Mouse (Mus musculus) embryonic facial prominence, embryonic 12.5 days (tissue): Measurements from ENCODE around the gene Unc13c. TPM values are rescaled to one million over a fixed set of nuclear protein-coding genes. Genes with fewer than 3 reads are reported as not detected.

Experiments
- ATAC-seq: fragments of 200-750 bp; cut with Nextera tagmentation; 2 replicates; pipeline ENCODE4 v1.8.0; 2017; ENCODE audit not compliant: insufficient number of reproducible peaks, insufficient read depth, low FRiP score, low TSS enrichment
- H3K27ac ChIP-seq: fragments of 300-500 bp; sonication (generic); 2 replicates; pipeline ENCODE4 v1.5.1; 2016; ENCODE audit warnings: mild to moderate bottlenecking
- H3K27me3 ChIP-seq: fragments of 300-500 bp; sonication (generic); 2 replicates; pipeline ENCODE4 v1.6.1; 2016; ENCODE audit warnings: mild to moderate bottlenecking, moderate library complexity
- H3K36me3 ChIP-seq: fragments of 300-500 bp; sonication (generic); 2 replicates; pipeline ENCODE4 v1.6.1; 2016; ENCODE audit warnings: mild to moderate bottlenecking
- H3K4me1 ChIP-seq: fragments of 300-500 bp; sonication (generic); 2 replicates; pipeline ENCODE4 v1.6.1; 2016
- H3K4me2 ChIP-seq: fragments of 300-500 bp; sonication (generic); replicated peaks from 2 replicates; pipeline ENCODE4 v1.6.1; 2016; ENCODE audit warnings: mild to moderate bottlenecking, moderate library complexity
- H3K4me3 ChIP-seq: fragments of 300-500 bp; sonication (generic); 2 replicates; pipeline ENCODE4 v1.5.1; 2016; ENCODE audit warnings: mild to moderate bottlenecking
- H3K9ac ChIP-seq: fragments of 300-500 bp; sonication (generic); 2 replicates; pipeline ENCODE4 v1.6.1; 2016; ENCODE audit warnings: mild to moderate bottlenecking, moderate library complexity
- H3K9me3 ChIP-seq: fragments of 300-500 bp; sonication (generic); 2 replicates; pipeline ENCODE4 v1.6.1; 2016; ENCODE audit warnings: mild to moderate bottlenecking, moderate library complexity
- WGBS: fragments of 180-500 bp; shearing (Covaris S2); methylation state at CpG from one replicate; pipeline ENCODE4 v1.1.7; 2016; 5-methylcytosine and 5-hydroxymethylcytosine counted together
- polyA plus RNA-seq: library from polyadenylated mRNA; unstranded; fragments of >200 nt; fragmentation: Nextera tagmentation; extraction: Ambion mirVana; gene quantifications from 2 replicates; pipeline ENCODE4 v1.2.1, GENCODE M21; 2016

The Unc13c gene
- polyA plus RNA-seq, 1 experiment from 2014 or later: 0.51 TPM

GRCm38 (mm10) chr9:73697103-73697502 lies 271.7 kb downstream of the Unc13c start:
- 61% methylated on average over 2 of the region's 2 CpGs for WGBS
- no peaks in the 10 kb centered on the region for H3K27me3 ChIP-seq
- no peak overlapping the region for H3K27ac ChIP-seq
- H3K36me3 ChIP-seq: no peaks in the 10 kb centered on the region
- no peaks in the 10 kb centered on the region for H3K9me3 ChIP-seq
- H3K4me3 ChIP-seq: no peak overlapping the region
- H3K4me2 ChIP-seq: no peak overlapping the region
- no peak for ATAC-seq
- no peaks in the 10 kb centered on the region for H3K4me1 ChIP-seq
- no peak overlapping the region for H3K9ac ChIP-seq

GRCm38 (mm10) chr9:73681580-73681979 lies 287.2 kb downstream of the Unc13c start:
- Histone ChIP-seq H3K4me3 (no peak overlapping the region), H3K27ac (no peak overlapping the region), H3K9ac (no peak overlapping the region), H3K4me2 (no peak overlapping the region), H3K4me1 (no peaks in the 10 kb centered on the region), H3K9me3 (no peaks in the 10 kb centered on the region), H3K36me3 (no peaks in the 10 kb centered on the region), H3K27me3 (no peaks in the 10 kb centered on the region)
- no peak for ATAC-seq
- 91% methylated on average over 2 of the region's 2 CpGs for WGBS

- no peak overlapping the region for H3K27ac ChIP-seq
- H3K9me3 ChIP-seq: no peaks in the 10 kb centered on the region
- WGBS: 79% methylated on average over 13 of the region's 13 CpGs
- H3K4me3 ChIP-seq: no peak overlapping the region
- no peaks in the 10 kb centered on the region for H3K27me3 ChIP-seq
- no peak overlapping the region for H3K4me2 ChIP-seq
- H3K4me1 ChIP-seq: no peaks in the 10 kb centered on the region
- H3K9ac ChIP-seq: no peak overlapping the region
- no peaks in the 10 kb centered on the region for H3K36me3 ChIP-seq
- no peak for ATAC-seq
Observed at GRCm38 (mm10) chr9:73680545-73681495, 287.9 kb downstream of the Unc13c start.

GRCm38 (mm10) chr9:73671656-73672212 lies 297.0 kb downstream of the Unc13c start:
- Histone ChIP-seq H3K4me3 (no peak overlapping the region), H3K9ac (no peak overlapping the region), H3K36me3 (no peaks in the 10 kb centered on the region), H3K4me1 (no peaks in the 10 kb centered on the region), H3K9me3 (no peaks in the 10 kb centered on the region), H3K4me2 (no peak overlapping the region), H3K27me3 (no peaks in the 10 kb centered on the region), H3K27ac (no peak overlapping the region)
- 77% methylated on average over 6 of the region's 6 CpGs for WGBS
- no peak for ATAC-seq

- 88% methylated on average over 2 of the region's 2 CpGs for WGBS
- Histone ChIP-seq H3K27me3 (no peaks in the 10 kb centered on the region), H3K4me1 (no peaks in the 10 kb centered on the region), H3K27ac (no peak overlapping the region), H3K4me3 (no peak overlapping the region), H3K36me3 (no peaks in the 10 kb centered on the region), H3K4me2 (no peak overlapping the region), H3K9ac (no peak overlapping the region), H3K9me3 (no peaks in the 10 kb centered on the region)
- no peak for ATAC-seq
Observed at GRCm38 (mm10) chr9:73670040-73670439, 298.7 kb downstream of the Unc13c start.

- Histone ChIP-seq H3K4me3 (no peak overlapping the region), H3K9me3 (no peaks in the 10 kb centered on the region), H3K4me2 (no peak overlapping the region), H3K27me3 (no peaks in the 10 kb centered on the region), H3K27ac (no peak overlapping the region), H3K4me1 (no peaks in the 10 kb centered on the region), H3K9ac (no peak overlapping the region), H3K36me3 (no peaks in the 10 kb centered on the region)
- ATAC-seq: no peak
- 86% methylated on average over 7 of the region's 7 CpGs for WGBS
Observed at GRCm38 (mm10) chr9:73662839-73663238, 305.9 kb downstream of the Unc13c start.

- Histone ChIP-seq H3K9me3 (no peaks in the 10 kb centered on the region), H3K36me3 (no peaks in the 10 kb centered on the region), H3K4me1 (no peaks in the 10 kb centered on the region), H3K27me3 (no peaks in the 10 kb centered on the region), H3K9ac (no peak overlapping the region), H3K27ac (no peak overlapping the region), H3K4me3 (no peak overlapping the region), H3K4me2 (no peak overlapping the region)
- 82% methylated on average over 1 of the region's 1 CpGs for WGBS
- ATAC-seq: no peak
Observed at GRCm38 (mm10) chr9:73649088-73649487, 319.7 kb downstream of the Unc13c start.

- WGBS: 91% methylated on average over 1 of the region's 1 CpGs
Observed at GRCm38 (mm10) chr9:73638119-73638518, 330.6 kb downstream of the Unc13c start.

GRCm38 (mm10) chr9:73625171-73625570 lies 343.6 kb downstream of the Unc13c start:
- Histone ChIP-seq H3K27ac (no peak overlapping the region), H3K9ac (no peak overlapping the region), H3K4me2 (no peak overlapping the region), H3K9me3 (no peaks in the 10 kb centered on the region), H3K4me3 (no peak overlapping the region), H3K27me3 (no peaks in the 10 kb centered on the region), H3K36me3 (no peaks in the 10 kb centered on the region), H3K4me1 (no peaks in the 10 kb centered on the region)
- ATAC-seq: no peak
- 57% methylated on average over 1 of the region's 1 CpGs for WGBS

More at GRCm38 (mm10) chr9:73638119-73638518, 330.6 kb downstream of the Unc13c start:
- Histone ChIP-seq H3K9ac (no peak overlapping the region), H3K27me3 (no peaks in the 10 kb centered on the region), H3K27ac (no peak overlapping the region), H3K4me3 (no peak overlapping the region), H3K36me3 (no peaks in the 10 kb centered on the region), H3K4me1 (no peaks in the 10 kb centered on the region), H3K4me2 (no peak overlapping the region), H3K9me3 (no peaks in the 10 kb centered on the region)
- ATAC-seq: no peak

GRCm38 (mm10) chr9:73612896-73613295 lies 355.9 kb downstream of the Unc13c start:
- 67% methylated on average over 4 of the region's 4 CpGs for WGBS

GRCm38 (mm10) chr9:73603921-73604320 lies 364.8 kb downstream of the Unc13c start:
- ATAC-seq: no peak
- Histone ChIP-seq H3K4me3 (no peak overlapping the region), H3K36me3 (no peaks in the 10 kb centered on the region), H3K27me3 (no peaks in the 10 kb centered on the region), H3K27ac (no peak overlapping the region), H3K9me3 (no peaks in the 10 kb centered on the region), H3K9ac (no peak overlapping the region), H3K4me1 (no peaks in the 10 kb centered on the region), H3K4me2 (no peak overlapping the region)
- 66% methylated on average over 1 of the region's 1 CpGs for WGBS

More at GRCm38 (mm10) chr9:73612896-73613295, 355.9 kb downstream of the Unc13c start:
- no peaks in the 10 kb centered on the region for H3K27me3 ChIP-seq
- no peak overlapping the region for H3K27ac ChIP-seq
- H3K4me2 ChIP-seq: no peak overlapping the region
- no peaks in the 10 kb centered on the region for H3K4me1 ChIP-seq
- ATAC-seq: no peak
- no peaks in the 10 kb centered on the region for H3K9me3 ChIP-seq
- no peak overlapping the region for H3K9ac ChIP-seq
- H3K4me3 ChIP-seq: no peak overlapping the region
- H3K36me3 ChIP-seq: no peaks in the 10 kb centered on the region

- Histone ChIP-seq H3K4me3 (no peak overlapping the region), H3K9ac (no peak overlapping the region), H3K27me3 (no peaks in the 10 kb centered on the region), H3K27ac (no peak overlapping the region), H3K9me3 (no peaks in the 10 kb centered on the region), H3K36me3 (no peaks in the 10 kb centered on the region), H3K4me2 (no peak overlapping the region), H3K4me1 (no peaks in the 10 kb centered on the region)
- ATAC-seq: no peak
- WGBS: 51% methylated on average over 4 of the region's 4 CpGs
Observed at GRCm38 (mm10) chr9:73565558-73565957, 403.2 kb downstream of the Unc13c start.
